Mouse (Mus musculus) intestine, embryonic 16.5 days (tissue): ENCODE measurements at regions not wholly inside any gene's neighbourhood (a gene's known extent, or its start where the extent isn't known, plus 50 kb on each side); places are given as distances from the start of the nearest gene placed in this dataset.
A peak's percentile ranks its signal among the peaks of the same experiment; 100 is the strongest.

ENCODE experiments used
- ATAC-seq: fragments of 200-750 bp; cut with Nextera tagmentation; 2 replicates; pipeline ENCODE4 v1.8.0; 2017; ENCODE audit warnings: moderate TSS enrichment, moderate library complexity
- H3K27ac ChIP-seq: fragments of 300-500 bp; sonication (generic); 2 replicates; pipeline ENCODE4 v1.5.1; 2014; ENCODE audit warnings: mild to moderate bottlenecking, low read length
- H3K27me3 ChIP-seq: fragments of 300-500 bp; sonication (generic); replicated peaks from 2 replicates; pipeline ENCODE4 v1.6.1; 2014; ENCODE audit warnings: low read length, control low read depth, mixed read lengths; ENCODE audit not compliant: control insufficient read depth, insufficient read depth
- H3K36me3 ChIP-seq: fragments of 300-500 bp; sonication (generic); 2 replicates; pipeline ENCODE4 v1.6.1; 2014; ENCODE audit warnings: low read length, control low read depth; ENCODE audit not compliant: control insufficient read depth, insufficient read depth
- H3K4me1 ChIP-seq: fragments of 300-500 bp; sonication (generic); 2 replicates; pipeline ENCODE4 v1.6.1; 2014; ENCODE audit warnings: low read length, control low read depth, mixed read lengths; ENCODE audit not compliant: control insufficient read depth, insufficient read depth
- H3K4me2 ChIP-seq: fragments of 300-500 bp; sonication (generic); 2 replicates; pipeline ENCODE4 v1.6.1; 2014; ENCODE audit warnings: low read depth, low read length, control low read depth
- H3K4me3 ChIP-seq: fragments of 300-500 bp; sonication (generic); 2 replicates; pipeline ENCODE4 v1.5.1; 2014; ENCODE audit warnings: mild to moderate bottlenecking, low read length
- H3K9ac ChIP-seq: fragments of 300-500 bp; sonication (generic); 2 replicates; pipeline ENCODE4 v1.6.1; 2014; ENCODE audit warnings: low read depth, low read length
- H3K9me3 ChIP-seq: fragments of 300-500 bp; sonication (generic); 2 replicates; pipeline ENCODE4 v1.6.1; 2016; ENCODE audit warnings: low read length, control low read depth; ENCODE audit not compliant: control insufficient read depth
- WGBS: fragments of 180-500 bp; shearing (Covaris S2); extraction: QIAGEN DNeasy Blood & Tissue Kit; methylation state at CpG from one replicate; pipeline ENCODE4 v1.1.7; 2014; 5-methylcytosine and 5-hydroxymethylcytosine counted together

DNA sequence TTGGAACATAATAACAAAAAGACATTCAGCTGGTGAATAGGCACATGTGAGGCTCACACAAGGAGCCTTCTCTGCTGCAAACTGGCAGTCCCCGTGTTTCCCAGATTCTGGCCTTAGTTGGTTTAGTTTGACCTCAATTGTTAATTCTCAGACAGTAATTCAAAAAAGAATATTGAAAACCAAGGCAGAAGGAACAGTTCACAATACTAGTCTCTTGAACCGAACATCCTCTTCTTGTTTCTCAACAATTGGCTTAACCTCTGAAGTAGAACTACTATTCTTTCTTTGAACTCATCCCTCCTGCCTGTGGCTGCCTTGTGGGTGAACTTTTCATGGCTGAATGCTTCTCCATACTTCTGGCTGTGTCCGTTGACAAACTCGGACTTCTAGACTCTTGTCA is 110.4 kb upstream of the Neil3 start:
- H3K4me1 ChIP-seq, result no peaks in the 10 kb centered on the region
- H3K9me3 ChIP-seq, result no peaks in the 10 kb centered on the region
- no peaks in the 10 kb centered on the region for H3K36me3 ChIP-seq
- no peak overlapping the region for H3K4me3 ChIP-seq
- H3K4me2 ChIP-seq, result no peak overlapping the region
- H3K9ac ChIP-seq, result no peak overlapping the region
- no peaks in the 10 kb centered on the region for H3K27me3 ChIP-seq
- WGBS, result 87% methylated on average over 4 of the region's 4 CpGs
- ATAC-seq, result no peak
- no peak overlapping the region for H3K27ac ChIP-seq

DNA sequence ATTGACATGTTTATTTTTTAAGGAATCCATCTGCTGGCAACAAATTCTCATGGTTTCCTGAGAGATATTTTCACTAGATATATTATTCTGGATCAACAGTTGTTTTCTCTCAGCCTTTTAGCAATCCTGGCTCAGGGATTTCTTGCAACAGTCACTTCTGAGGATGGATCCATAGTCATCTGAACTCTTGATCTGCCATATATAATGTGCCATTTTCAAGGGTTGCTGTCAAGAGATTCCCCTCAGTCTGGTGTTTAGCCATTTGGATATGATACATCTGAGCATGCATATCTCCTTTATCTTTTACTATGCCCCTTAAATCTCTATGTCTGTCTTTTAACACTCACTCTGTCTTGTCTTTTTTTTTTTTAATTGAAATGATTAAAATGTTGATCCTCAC is 130.3 kb upstream of the Neil3 start:
- no peaks in the 10 kb centered on the region for H3K4me1 ChIP-seq
- no peaks in the 10 kb centered on the region for H3K27me3 ChIP-seq
- H3K27ac ChIP-seq, result no peak overlapping the region
- H3K4me2 ChIP-seq, result no peak overlapping the region
- H3K4me3 ChIP-seq, result no peak overlapping the region
- ATAC-seq, result peak; percentile 50; the same call in 1 of the 2 replicates
- no peak overlapping the region for H3K9ac ChIP-seq
- no peaks in the 10 kb centered on the region for H3K36me3 ChIP-seq
- H3K9me3 ChIP-seq, result no peaks in the 10 kb centered on the region

- no peaks in the 10 kb centered on the region for H3K9me3 ChIP-seq
- H3K27ac ChIP-seq, result no peak overlapping the region
- no peak for ATAC-seq
- H3K4me2 ChIP-seq, result no peak overlapping the region
- no peaks in the 10 kb centered on the region for H3K27me3 ChIP-seq
- no peaks in the 10 kb centered on the region for H3K36me3 ChIP-seq
- no peaks in the 10 kb centered on the region for H3K4me1 ChIP-seq
- no peak overlapping the region for H3K9ac ChIP-seq
- no peak overlapping the region for H3K4me3 ChIP-seq
Observed at GRCm38 (mm10) chr8:53775511-53775910, 136.6 kb upstream of the Neil3 start.

DNA sequence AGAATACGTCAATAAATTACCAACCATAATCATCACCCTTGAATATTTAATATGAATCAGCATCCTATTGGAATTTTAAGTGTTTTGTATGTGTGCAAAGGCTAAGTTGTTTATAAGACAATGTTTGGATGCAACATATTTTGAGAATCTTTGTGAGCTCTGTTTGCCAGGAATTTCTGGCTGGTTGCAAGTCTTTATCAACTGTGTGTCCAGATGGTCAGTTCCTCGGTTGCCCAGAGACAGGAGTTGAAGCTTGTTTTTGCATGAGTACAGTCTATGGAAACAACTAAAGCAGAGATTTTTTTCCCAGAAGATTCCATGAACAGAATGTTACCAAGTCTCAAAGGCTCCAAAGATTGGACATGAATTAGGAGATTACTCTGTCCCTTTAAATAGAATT is 142.0 kb upstream of the Neil3 start:
- 63% methylated on average over 2 of the region's 2 CpGs for WGBS
- H3K27ac ChIP-seq, result no peak overlapping the region
- H3K4me2 ChIP-seq, result no peak overlapping the region
- H3K27me3 ChIP-seq, result no peaks in the 10 kb centered on the region
- no peaks in the 10 kb centered on the region for H3K4me1 ChIP-seq
- no peak for ATAC-seq
- H3K9ac ChIP-seq, result no peak overlapping the region
- no peaks in the 10 kb centered on the region for H3K9me3 ChIP-seq
- no peaks in the 10 kb centered on the region for H3K36me3 ChIP-seq
- H3K4me3 ChIP-seq, result no peak overlapping the region

GRCm38 (mm10) chr8:53781885-53782284 is 143.0 kb upstream of the Neil3 start:
- Histone ChIP-seq H3K27me3 (no peaks in the 10 kb centered on the region), H3K9me3 (no peaks in the 10 kb centered on the region), H3K4me3 (no peak overlapping the region), H3K9ac (no peak overlapping the region), H3K27ac (no peak overlapping the region), H3K4me1 (no peaks in the 10 kb centered on the region), H3K36me3 (no peaks in the 10 kb centered on the region), H3K4me2 (no peak overlapping the region)
- whole genome bisulfite sequencing, result 70% methylated on average over 4 of the region's 4 CpGs
- no peak for ATAC-seq

DNA sequence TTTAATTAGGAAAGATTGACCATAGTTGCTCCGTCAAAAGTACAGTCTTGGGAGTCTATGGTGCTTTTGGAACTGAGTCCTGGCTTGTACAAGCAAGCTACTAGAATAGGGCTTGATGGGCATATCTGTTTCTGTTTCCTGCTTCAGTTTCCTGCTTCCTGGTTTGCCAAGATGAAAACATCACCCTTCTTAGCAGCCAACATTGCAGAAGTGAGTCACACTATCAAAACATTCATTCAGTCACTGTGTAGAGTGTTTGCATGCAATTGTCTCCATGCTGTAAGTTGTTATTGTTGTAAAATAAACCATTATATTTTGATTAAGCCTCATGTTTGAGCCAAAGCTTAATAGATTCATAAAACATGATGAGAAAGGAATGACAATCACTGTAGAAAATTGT is 149.3 kb upstream of the Neil3 start:
- H3K36me3 ChIP-seq, result no peaks in the 10 kb centered on the region
- no peaks in the 10 kb centered on the region for H3K27me3 ChIP-seq
- H3K9me3 ChIP-seq, result no peaks in the 10 kb centered on the region
- H3K4me2 ChIP-seq, result no peak overlapping the region
- H3K27ac ChIP-seq, result no peak overlapping the region
- WGBS, result 98% methylated on average over 1 of the region's 1 CpGs
- H3K9ac ChIP-seq, result no peak overlapping the region
- no peaks in the 10 kb centered on the region for H3K4me1 ChIP-seq
- H3K4me3 ChIP-seq, result no peak overlapping the region
- ATAC-seq, result no peak

- no peak overlapping the region for H3K4me2 ChIP-seq
- no peak overlapping the region for H3K27ac ChIP-seq
- H3K9ac ChIP-seq, result no peak overlapping the region
- no peak overlapping the region for H3K4me3 ChIP-seq
- no peaks in the 10 kb centered on the region for H3K36me3 ChIP-seq
- H3K27me3 ChIP-seq, result no peaks in the 10 kb centered on the region
- no peaks in the 10 kb centered on the region for H3K9me3 ChIP-seq
- no peak for ATAC-seq
- H3K4me1 ChIP-seq, result no peaks in the 10 kb centered on the region
- 44% methylated on average over 1 of the region's 1 CpGs for WGBS
Observed at GRCm38 (mm10) chr8:53821148-53821547, 182.3 kb upstream of the Neil3 start.

DNA sequence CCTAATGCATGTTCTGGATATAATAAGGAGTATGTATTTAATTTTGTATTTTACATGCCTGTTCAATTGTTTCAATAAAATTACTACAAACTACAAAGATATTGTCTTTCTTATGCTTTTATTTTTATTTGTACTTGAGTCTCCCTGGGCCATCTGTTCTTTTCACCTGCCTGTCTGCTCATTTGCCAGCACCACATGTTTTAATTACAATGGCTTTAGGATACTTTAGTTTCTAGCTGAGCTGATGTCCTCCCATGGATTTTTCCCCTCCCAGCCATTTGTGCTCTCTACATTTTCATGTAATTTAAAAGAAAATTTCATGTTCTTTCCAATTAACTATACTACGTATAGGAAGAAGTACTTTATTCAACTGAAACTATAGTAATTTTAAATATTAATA is 188.5 kb upstream of the Neil3 start:
- Histone ChIP-seq H3K4me2 (no peak overlapping the region), H3K36me3 (no peaks in the 10 kb centered on the region), H3K9me3 (no peaks in the 10 kb centered on the region), H3K27me3 (no peaks in the 10 kb centered on the region), H3K9ac (no peak overlapping the region), H3K4me3 (no peak overlapping the region), H3K4me1 (no peaks in the 10 kb centered on the region), H3K27ac (no peak overlapping the region)
- WGBS, result 90% methylated on average over 1 of the region's 1 CpGs
- ATAC-seq, result no peak

- no peak overlapping the region for H3K4me3 ChIP-seq
- H3K9me3 ChIP-seq, result no peaks in the 10 kb centered on the region
Observed at GRCm38 (mm10) chr8:53847821-53848220, 209.0 kb upstream of the Neil3 start.

GRCm38 (mm10) chr8:53868567-53868966 is 208.8 kb upstream of the Vegfc start:
- H3K27me3 ChIP-seq, result no peaks in the 10 kb centered on the region
- ATAC-seq, result no peak
- no peak overlapping the region for H3K9ac ChIP-seq
- no peak overlapping the region for H3K27ac ChIP-seq
- 74% methylated on average over 1 of the region's 1 CpGs for WGBS
- no peaks in the 10 kb centered on the region for H3K36me3 ChIP-seq
- H3K4me2 ChIP-seq, result no peak overlapping the region
- no peaks in the 10 kb centered on the region for H3K4me1 ChIP-seq
- H3K4me3 ChIP-seq, result no peak overlapping the region
- no peaks in the 10 kb centered on the region for H3K9me3 ChIP-seq

More at GRCm38 (mm10) chr8:53847821-53848220, 209.0 kb upstream of the Neil3 start:
- Histone ChIP-seq H3K27me3 (no peaks in the 10 kb centered on the region), H3K4me1 (no peaks in the 10 kb centered on the region), H3K27ac (no peak overlapping the region), H3K9ac (no peak overlapping the region), H3K36me3 (no peaks in the 10 kb centered on the region), H3K4me2 (no peak overlapping the region)
- ATAC-seq, result no peak
